Comparison of ENCODE assay signal across 8 mouse cellular contexts in genomic region chr11:77467157-77467556, GRCm38 (mm10). TPM values are rescaled to one million over a fixed set of nuclear protein-coding genes. Genes with fewer than 3 reads are reported as not detected.
DNase-seq lines count a peak whose midpoint lies in the region; ATAC-seq and TF ChIP-seq lines count a peak whose summit lies in the region.

No protein-coding gene starts in this region.

- peak in 2 of 3 experiments; percentile 64 to 92; a peak in 5 of 6 replicates for TF ChIP-seq CTCF in MEL (IDR thresholded peaks at IDR 0.05 in 2 of 3, conservative IDR thresholded peaks at IDR 0.05 in 1 of 3; ENCODE audit: control insufficient read depth in 1 of 3, insufficient read depth in 1 of 3, low read depth in 2 of 3, low read length in 3 of 3, poor library complexity in 1 of 3, severe bottlenecking in 1 of 3)
- peak; percentile 63 for TF ChIP-seq CTCF in kidney, postnatal 0 days (IDR thresholded peaks at IDR 0.05; ENCODE audit: low read depth)
- TF ChIP-seq CTCF in liver, postnatal 0 days (IDR thresholded peaks at IDR 0.05; ENCODE audit: low read depth) = peak; percentile 76

- TF ChIP-seq EP300 in MEL (IDR thresholded peaks at IDR 0.05; ENCODE audit: low read depth in 1 of 2, low read length in 2 of 2) = no peak
- no peak for TF ChIP-seq EP300 in liver, postnatal 0 days (IDR thresholded peaks at IDR 0.05; ENCODE audit: low read depth)

- TF ChIP-seq RAD21 in MEL (IDR thresholded peaks at IDR 0.05; ENCODE audit: low read depth, low read length) = peak; percentile 59

- no peak for TF ChIP-seq POLR2A in MEL (IDR thresholded peaks at IDR 0.05; ENCODE audit: control insufficient read depth in 1 of 2, insufficient read depth in 1 of 2, low read depth in 1 of 2, low read length in 2 of 2, poor library complexity in 1 of 2)

- no peaks in the 10 kb centered on the region for H3K36me3 ChIP-seq in MEL (ENCODE audit: control insufficient read depth in 1 of 2, insufficient read depth in 2 of 2, low read length in 2 of 2)
- peaks cover 33% of the 10 kb centered on the region for H3K36me3 ChIP-seq in heart, embryonic 13.5 days
- H3K36me3 ChIP-seq in kidney, postnatal 0 days (ENCODE audit: insufficient read depth, low read length) = no peaks in the 10 kb centered on the region
- no peaks in the 10 kb centered on the region for H3K36me3 ChIP-seq in liver, postnatal 0 days (replicated peaks; ENCODE audit: insufficient read depth, low read length)

- 7% methylated on average over 25 of the region's 25 CpGs for WGBS in heart, embryonic 13.5 days
- 5% methylated on average over 25 of the region's 25 CpGs for WGBS in kidney, postnatal 0 days
- WGBS in liver, postnatal 0 days (ENCODE audit: insufficient replicate concordance) = 2% methylated on average over 25 of the region's 25 CpGs

- H3K27me3 ChIP-seq in MEL (ENCODE audit: control insufficient read depth in 1 of 2, insufficient read depth in 2 of 2, low read length in 2 of 2) = no peaks in the 10 kb centered on the region
- H3K27me3 ChIP-seq in heart, embryonic 13.5 days (replicated peaks) = peaks cover 53% of the 10 kb centered on the region
- peaks cover 12% of the 10 kb centered on the region; the same call in 1 of the 2 replicates for H3K27me3 ChIP-seq in kidney, postnatal 0 days (ENCODE audit: insufficient read depth, low read length)
- H3K27me3 ChIP-seq in liver, postnatal 0 days (ENCODE audit: insufficient read depth, low read length) = peaks cover 51% of the 10 kb centered on the region

- peak; percentile 87 for DNase-seq in B cell, adult 2 months
- peak; percentile 90 for DNase-seq in MEL (ENCODE audit: low read depth, low spot score)
- DNase-seq in embryo, embryonic 11 days = peak; percentile 73
- no peak for DNase-seq in kidney, postnatal 0 days (ENCODE audit: low spot score)
- DNase-seq in liver, postnatal 0 days = peak; percentile 83
- peak; percentile 60 for DNase-seq in retina, postnatal 1 day
- DNase-seq in urinary bladder, postnatal 14 days (ENCODE audit: low spot score) = peak; percentile 82

- ATAC-seq in heart, embryonic 13.5 days (ENCODE audit: extremely low read depth, insufficient number of reproducible peaks, low FRiP score, low TSS enrichment) = no peak
- ATAC-seq in kidney, postnatal 0 days (replicated peaks; ENCODE audit: low FRiP score, low read depth) = peak; percentile 57
- peak; percentile 70 for ATAC-seq in liver, postnatal 0 days

- H3K4me3 ChIP-seq in MEL (ENCODE audit: control insufficient read depth in 1 of 2, insufficient read depth in 1 of 2, low read depth in 2 of 2, low read length in 2 of 2) = peak overlapping the region; percentile 54 to 65
- peak overlapping the region; percentile 8; the same call in 1 of the 2 replicates for H3K4me3 ChIP-seq in heart, embryonic 13.5 days
- H3K4me3 ChIP-seq in kidney, postnatal 0 days (replicated peaks; ENCODE audit: low read depth, low read length) = no peak overlapping the region
- 0 out of 2 replicates have a peak overlapping the region, but pooled peaks have one; percentile 10 for H3K4me3 ChIP-seq in liver, postnatal 0 days (ENCODE audit: low read depth, low read length)

- H3K4me2 ChIP-seq in heart, embryonic 13.5 days = peak overlapping the region; percentile 40
- no peak overlapping the region; the same call in 1 of the 2 replicates for H3K4me2 ChIP-seq in kidney, postnatal 0 days (ENCODE audit: low read length)
- H3K4me2 ChIP-seq in liver, postnatal 0 days (ENCODE audit: low read depth, low read length) = peak overlapping the region; percentile 49; the same call in 1 of the 2 replicates

- H3K9ac ChIP-seq in MEL (ENCODE audit: control insufficient read depth, low read depth, low read length, poor library complexity, severe bottlenecking) = peak overlapping the region; percentile 66
- H3K9ac ChIP-seq in heart, embryonic 13.5 days = peak overlapping the region; percentile 41
- H3K9ac ChIP-seq in kidney, postnatal 0 days (ENCODE audit: low read depth, low read length) = no peak overlapping the region
- H3K9ac ChIP-seq in liver, postnatal 0 days (replicated peaks) = no peak overlapping the region

- no peaks in the 10 kb centered on the region for H3K9me3 ChIP-seq in MEL (replicated peaks; ENCODE audit: insufficient read depth, low read length)
- H3K9me3 ChIP-seq in heart, embryonic 13.5 days = no peaks in the 10 kb centered on the region
- no peaks in the 10 kb centered on the region for H3K9me3 ChIP-seq in kidney, postnatal 0 days (replicated peaks; ENCODE audit: low read length)
- no peaks in the 10 kb centered on the region for H3K9me3 ChIP-seq in liver, postnatal 0 days (ENCODE audit: low read length)

- H3K4me1 ChIP-seq in MEL (ENCODE audit: control insufficient read depth in 1 of 2, insufficient read depth in 2 of 2, low read length in 2 of 2) = no peaks in the 10 kb centered on the region
- H3K4me1 ChIP-seq in heart, embryonic 13.5 days = peaks cover 53% of the 10 kb centered on the region
- peaks cover 10% of the 10 kb centered on the region; the same call in 1 of the 2 replicates for H3K4me1 ChIP-seq in kidney, postnatal 0 days (replicated peaks; ENCODE audit: insufficient read depth, low read length)
- peaks cover 13% of the 10 kb centered on the region for H3K4me1 ChIP-seq in liver, postnatal 0 days (ENCODE audit: insufficient read depth)

- no peaks in the 10 kb centered on the region for H3K79me2 ChIP-seq in MEL (ENCODE audit: control insufficient read depth, insufficient read depth, low read length, poor library complexity)

- no peak overlapping the region for H3K27ac ChIP-seq in MEL (ENCODE audit: control insufficient read depth, low read depth, low read length)
- no peak overlapping the region for H3K27ac ChIP-seq in heart, embryonic 13.5 days (replicated peaks)
- no peak overlapping the region for H3K27ac ChIP-seq in kidney, postnatal 0 days
- H3K27ac ChIP-seq in liver, postnatal 0 days (ENCODE audit: low read depth) = no peak overlapping the region

TF ChIP-seq in MEL, 35 proteins besides CTCF, POLR2A, EP300 and RAD21 (continues in another document):
- TF ChIP-seq TCF12 (IDR thresholded peaks at IDR 0.05; ENCODE audit: low read depth, low read length) (no peak), ZC3H11A (IDR thresholded peaks at IDR 0.05; ENCODE audit: low read depth, low read length) (no peak), MAZ (IDR thresholded peaks at IDR 0.05; ENCODE audit: low read depth, low read length) (no peak), E2F4 (IDR thresholded peaks at IDR 0.05; ENCODE audit: borderline replicate concordance, low read depth, low read length) (no peak), MYB (IDR thresholded peaks at IDR 0.05; ENCODE audit: low read depth, low read length) (no peak), ETS1 (IDR thresholded peaks at IDR 0.05; ENCODE audit: low read depth, low read length) (no peak), ZKSCAN1 (IDR thresholded peaks at IDR 0.05; ENCODE audit: low read depth, low read length) (no peak), MEF2A (IDR thresholded peaks at IDR 0.05; ENCODE audit: extremely low read depth, insufficient replicate concordance, low read depth, low read length, poor library complexity, severe bottlenecking) (no peak), POLR2AphosphoS5 (IDR thresholded peaks at IDR 0.05; ENCODE audit: borderline replicate concordance, low read depth, low read length) (no peak), SMC3 (IDR thresholded peaks at IDR 0.05; ENCODE audit: low read depth, low read length) (peak; percentile 51; the same call in 1 of the 2 replicates), ZMIZ1 (IDR thresholded peaks at IDR 0.05; ENCODE audit: low read depth, low read length) (no peak)

RNA-seq across cellular contexts. Expression of gene Coro6, which starts 4.9 kb away (rescaled TPM):
- total RNA-seq in MEL (2012; rRNA removed) = 0.04 TPM in 1 of 2 replicates, not detected in the other
- under 1 TPM in 1 of 2 experiments, not detected in 1; 0.18 TPM for polyA plus RNA-seq in MEL (2012; ENCODE audit: insufficient read depth in 1 of 2, insufficient read length in 2 of 2, low read depth in 1 of 2, low replicate concordance in 2 of 2, missing spikeins in 1 of 2)
- 28.8 and 30.1 TPM in 2 replicates for polyA plus RNA-seq in heart, embryonic 13.5 days (2015; fragmentation: Nextera tagmentation; extraction: Ambion mirVana)
- 0.09 and 0.42 TPM in 2 replicates for polyA plus RNA-seq in kidney, postnatal 0 days (2015; fragmentation: Nextera tagmentation; extraction: Ambion mirVana)
- 0.05 and 0.38 TPM in 2 replicates for polyA plus RNA-seq in liver, postnatal 0 days (2015; fragmentation: Nextera tagmentation; extraction: Ambion mirVana)

RNA-seq across cellular contexts. Expression of gene Ankrd13b, which starts 22.3 kb away (rescaled TPM):
- total RNA-seq in MEL (2012; rRNA removed) = 20.9 and 22.6 TPM in 2 replicates
- 10 to 100 TPM in 1 of 2 experiments, not detected in 1; 54.0 TPM for polyA plus RNA-seq in MEL (2012; ENCODE audit: insufficient read depth in 1 of 2, insufficient read length in 2 of 2, low read depth in 1 of 2, low replicate concordance in 2 of 2, missing spikeins in 1 of 2)
- 2.6 and 3.3 TPM in 2 replicates for polyA plus RNA-seq in heart, embryonic 13.5 days (2015; fragmentation: Nextera tagmentation; extraction: Ambion mirVana)
- 5.8 and 6.4 TPM in 2 replicates for polyA plus RNA-seq in kidney, postnatal 0 days (2015; fragmentation: Nextera tagmentation; extraction: Ambion mirVana)
- 0.53 and 0.72 TPM in 2 replicates for polyA plus RNA-seq in liver, postnatal 0 days (2015; fragmentation: Nextera tagmentation; extraction: Ambion mirVana)

RNA-seq across cellular contexts. Expression of gene Git1, which starts 26.2 kb away (rescaled TPM):
- 32.0 and 33.1 TPM in 2 replicates for total RNA-seq in MEL (2012; rRNA removed)
- polyA plus RNA-seq in MEL (2012; ENCODE audit: insufficient read depth in 1 of 2, insufficient read length in 2 of 2, low read depth in 1 of 2, low replicate concordance in 2 of 2, missing spikeins in 1 of 2) = 10 to 100 TPM in 1 of 2 experiments, not detected in 1; 81.4 TPM
- polyA plus RNA-seq in heart, embryonic 13.5 days (2015; fragmentation: Nextera tagmentation; extraction: Ambion mirVana) = 7.8 and 7.9 TPM in 2 replicates
- 10.9 and 11.3 TPM in 2 replicates for polyA plus RNA-seq in kidney, postnatal 0 days (2015; fragmentation: Nextera tagmentation; extraction: Ambion mirVana)
- polyA plus RNA-seq in liver, postnatal 0 days (2015; fragmentation: Nextera tagmentation; extraction: Ambion mirVana) = 2.1 and 2.5 TPM in 2 replicates

RNA-seq across cellular contexts. Expression of gene Abhd15, which starts 47.8 kb away (rescaled TPM):
- total RNA-seq in MEL (2012; rRNA removed) = 1.7 and 1.8 TPM in 2 replicates
- polyA plus RNA-seq in MEL (2012; ENCODE audit: insufficient read depth in 1 of 2, insufficient read length in 2 of 2, low read depth in 1 of 2, low replicate concordance in 2 of 2, missing spikeins in 1 of 2) = 1 to 10 TPM in 1 of 2 experiments, not detected in 1; 1.9 TPM
- 1.1 and 1.6 TPM in 2 replicates for polyA plus RNA-seq in heart, embryonic 13.5 days (2015; fragmentation: Nextera tagmentation; extraction: Ambion mirVana)
- polyA plus RNA-seq in kidney, postnatal 0 days (2015; fragmentation: Nextera tagmentation; extraction: Ambion mirVana) = 1.9 and 2.2 TPM in 2 replicates
- 16.2 and 18.5 TPM in 2 replicates for polyA plus RNA-seq in liver, postnatal 0 days (2015; fragmentation: Nextera tagmentation; extraction: Ambion mirVana)

RNA-seq across cellular contexts. Expression of gene Trp53i13, which starts 48.6 kb away (rescaled TPM):
- total RNA-seq in MEL (2012; rRNA removed) = 6.0 and 6.6 TPM in 2 replicates
- polyA plus RNA-seq in MEL (2012; ENCODE audit: insufficient read depth in 1 of 2, insufficient read length in 2 of 2, low read depth in 1 of 2, low replicate concordance in 2 of 2, missing spikeins in 1 of 2) = 10 to 100 TPM in 1 of 2 experiments, not detected in 1; 12.3 TPM
- 23.5 and 27.7 TPM in 2 replicates for polyA plus RNA-seq in heart, embryonic 13.5 days (2015; fragmentation: Nextera tagmentation; extraction: Ambion mirVana)
- polyA plus RNA-seq in kidney, postnatal 0 days (2015; fragmentation: Nextera tagmentation; extraction: Ambion mirVana) = 34.8 and 36.0 TPM in 2 replicates
- 4.8 and 5.4 TPM in 2 replicates for polyA plus RNA-seq in liver, postnatal 0 days (2015; fragmentation: Nextera tagmentation; extraction: Ambion mirVana)

Comparison
In these comparisons a context has a peak if more than half of its experiments do, and no peak if none do; other contexts are left out.
1. H3K9ac ChIP-seq: peak in MEL (single experiment) and heart, embryonic 13.5 days (single experiment); none in kidney, postnatal 0 days (single experiment) and liver, postnatal 0 days (single experiment).
2. RNA of gene Coro6, which starts 4.9 kb away (polyA plus RNA-seq): 28.8 to 30.1 TPM in heart, embryonic 13.5 days; 0.18 TPM in MEL, 0.09 to 0.42 TPM in kidney, postnatal 0 days and 0.05 to 0.38 TPM in liver, postnatal 0 days; every median in the first group is over 10 times any median in the second.
3. Peak in every context shown above with its lines, with median percentiles within 50 percentile points of each other: CTCF ChIP-seq.